ENCODE assay signal across 21 mouse cellular contexts in genomic region chr2:23076783-23077182, GRCm38 (mm10). TPM values are rescaled to one million over a fixed set of nuclear protein-coding genes. Genes with fewer than 3 reads are reported as not detected.
A peak's percentile ranks its signal among the peaks of the same experiment; 100 is the strongest.
DNase-seq lines count a peak whose midpoint lies in the region; ATAC-seq and TF ChIP-seq lines count a peak whose summit lies in the region.
"Had no signal": no experiment of that assay in that cellular context is flagged by ENCODE, and none has a peak within 500 bp of the region (broad histone marks: within the 10 kb centered on the region; RNA-seq: fewer than 3 reads in every experiment).

No protein-coding gene starts in this region.

- H3K27me3 ChIP-seq in E14TG2a.4 (ENCODE audit: insufficient read depth, low read length): no peaks in the 10 kb centered on the region
- H3K27me3 ChIP-seq: heart, embryonic 15.5 days; liver, embryonic 15.5 days had no signal

- no peaks in the 10 kb centered on the region for H3K9me3 ChIP-seq in E14TG2a.4 (ENCODE audit: low read length)
- H3K9me3 ChIP-seq: forebrain, embryonic 10.5 days; G1E; heart, embryonic 15.5 days; liver, embryonic 15.5 days had no signal

- no peak for DNase-seq in layer of hippocampus, adult 2 months (ENCODE audit: low spot score in 2 of 2)
- DNase-seq in layer of hippocampus, adult 8-10 months (ENCODE audit: low spot score in 2 of 2): no peak
- peak; percentile 51 for DNase-seq in ES-CJ7 (ENCODE audit: low read depth, low spot score)
- no peak for DNase-seq in cerebellum, postnatal 4 days (ENCODE audit: low spot score in 2 of 2)
- no peak for DNase-seq in right cerebral cortex, postnatal 25 days
- DNase-seq: adrenal gland, postnatal 14 days; cerebellum, adult 9-10 months; gastrocnemius, postnatal 36 days; heart, postnatal 36 days; kidney, postnatal 14 days; layer of hippocampus, postnatal 36 days; right cerebral cortex, postnatal 4 days; thymus, postnatal 25 days had no signal

- peak; percentile 37 for TF ChIP-seq CTCF in layer of hippocampus, adult 2 months (conservative IDR thresholded peaks at IDR 0.05)
- peak; percentile 50 for TF ChIP-seq CTCF in E14TG2a.4 (conservative IDR thresholded peaks at IDR 0.05; ENCODE audit: low read length)

- no peak overlapping the region for H3K4me3 ChIP-seq in layer of hippocampus, adult 2 months
- H3K4me3 ChIP-seq in E14TG2a.4 (replicated peaks; ENCODE audit: low read length): no peak overlapping the region
- H3K4me3 ChIP-seq: embryonic facial prominence, embryonic 10.5 days; forebrain, embryonic 10.5 days; heart, embryonic 15.5 days; liver, embryonic 15.5 days had no signal

- no peaks in the 10 kb centered on the region for H3K4me1 ChIP-seq in E14TG2a.4 (replicated peaks; ENCODE audit: low read depth, low read length)
- H3K4me1 ChIP-seq: embryonic facial prominence, embryonic 10.5 days; forebrain, embryonic 10.5 days; heart, embryonic 15.5 days; liver, embryonic 15.5 days had no signal

- peaks cover 30% of the 10 kb centered on the region for H3K36me3 ChIP-seq in E14TG2a.4 (ENCODE audit: insufficient read depth, low read length)

- 0 out of 2 replicates have a peak, but pooled peaks have one; percentile 52 for ATAC-seq in erythroblast, adult 5-6 weeks (replicated peaks; ENCODE audit: low FRiP score, poor library complexity, severe bottlenecking)

- no peak overlapping the region for H3K27ac ChIP-seq in layer of hippocampus, adult 2 months
- H3K27ac ChIP-seq: embryonic facial prominence, embryonic 10.5 days; forebrain, embryonic 10.5 days; heart, embryonic 15.5 days; hindbrain, embryonic 14.5 days; liver, embryonic 15.5 days had no signal

RNA-seq across cellular contexts. Expression of gene Acbd5, which starts 8.8 kb away (rescaled TPM):
- 10 to 100 TPM; 78.9 to 85.4 TPM for total RNA-seq in layer of hippocampus, adult 2 months (2021)
- total RNA-seq in layer of hippocampus, adult 8-10 months (2022): 10 to 100 TPM; 80.6 to 92.0 (median 89.1) TPM
- 46.5 and 50.8 TPM in 2 replicates for total RNA-seq in erythroblast, adult 5-6 weeks (2015; ENCODE audit: low replicate concordance)
- 86.6 and 127 TPM in 2 replicates for total RNA-seq in erythroblast, adult 5-6 weeks (2017; ENCODE audit: low replicate concordance)

RNA-seq across cellular contexts. Expression of gene Abi1, which starts 36.7 kb away (rescaled TPM):
- 100 to 1,000 TPM; 221 to 234 TPM for total RNA-seq in layer of hippocampus, adult 2 months (2021)
- total RNA-seq in layer of hippocampus, adult 8-10 months (2022): 100 to 1,000 TPM; 181 to 208 (median 193) TPM
- total RNA-seq in erythroblast, adult 5-6 weeks (2015; ENCODE audit: low replicate concordance): 44.4 and 53.1 TPM in 2 replicates
- 53.5 and 75.7 TPM in 2 replicates for total RNA-seq in erythroblast, adult 5-6 weeks (2017; ENCODE audit: low replicate concordance)
